Mouse (Mus musculus) fat pad, adult 2 months (tissue): ENCODE data around the gene Zfp949.

Source experiments
- DNase-seq: peaks from one replicate; pipeline ENCODE4 v3.0.0-alpha.2; 2011; ENCODE audit warnings: low read depth, low spot score; ENCODE audit errors: extremely low read depth

Gene Zfp949

DNA sequence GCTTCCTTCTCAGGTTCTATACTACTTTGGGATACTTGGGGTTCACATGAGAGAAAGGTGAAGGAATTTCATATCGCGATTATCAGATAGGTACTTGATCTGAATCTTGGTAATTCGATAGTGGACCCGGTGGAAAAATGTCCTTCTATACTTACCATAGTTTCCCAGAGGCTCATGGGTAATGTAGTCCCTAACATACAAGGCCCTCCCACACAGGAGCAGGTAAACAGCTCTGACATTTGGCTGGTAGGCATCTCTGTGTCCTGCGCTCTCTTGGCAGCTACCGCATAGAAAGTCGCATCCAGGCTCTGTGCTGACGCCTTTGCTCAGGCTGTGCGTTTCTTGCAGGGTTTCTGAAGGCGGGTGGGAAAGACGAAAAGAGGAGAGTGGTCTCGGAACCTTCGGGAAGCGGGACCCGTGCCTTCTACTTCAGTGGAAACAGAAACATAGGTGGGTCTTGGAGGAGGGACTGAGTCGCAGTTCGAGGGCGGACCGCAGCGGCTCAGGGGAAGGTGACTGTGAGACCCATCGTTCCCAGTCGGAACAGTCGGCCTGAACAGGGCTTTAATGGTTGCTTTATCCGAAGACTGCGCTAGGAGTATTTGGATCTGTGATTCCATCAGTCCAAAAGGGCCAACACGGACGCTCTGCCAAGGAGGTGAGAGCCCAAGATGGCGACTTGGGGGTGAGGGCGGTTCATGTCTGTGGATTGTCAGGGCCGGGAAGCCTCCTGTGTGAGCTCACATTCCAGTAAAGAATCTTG, at the start of gene Zfp949:
TSS of gene Zfp949 (plus strand) at position 170 of the 763 bp plus-strand sequence.
- peak; percentile 70 for DNase-seq

- no peak for DNase-seq
Measured at GRCm38 (mm10) chr9:88500112-88500511, 47.7 kb upstream of the Zfp949 start.

DNA sequence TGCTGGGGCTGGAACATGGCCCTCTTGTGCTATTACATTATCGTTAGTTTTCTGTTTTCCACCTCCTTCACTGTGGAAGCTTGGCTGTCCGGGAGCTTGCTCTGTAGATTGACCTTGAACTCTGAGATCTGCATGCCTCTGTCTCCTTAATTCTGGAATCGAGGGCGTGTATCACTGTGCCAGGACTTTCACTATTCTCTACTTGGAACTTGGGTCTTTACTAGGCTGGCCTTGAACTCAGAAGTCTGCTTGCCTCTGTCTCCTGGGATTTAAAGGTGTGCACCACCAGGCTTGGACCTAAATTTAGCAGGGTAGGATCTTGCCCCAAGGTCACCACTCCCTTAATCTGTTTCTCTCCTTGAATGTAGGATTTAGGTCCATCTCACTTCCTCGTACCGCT, 46.0 kb upstream of the Zfp949 start:
- DNase-seq: no peak

- DNase-seq: no peak
Measured at GRCm38 (mm10) chr9:88515546-88515945, 32.3 kb upstream of the Zfp949 start.

- DNase-seq: no peak
Measured at GRCm38 (mm10) chr9:88516361-88516995, 31.3 kb upstream of the Zfp949 start.

- DNase-seq: no peak
Measured at GRCm38 (mm10) chr9:88519390-88520121, 28.3 kb upstream of the Zfp949 start.

DNA sequence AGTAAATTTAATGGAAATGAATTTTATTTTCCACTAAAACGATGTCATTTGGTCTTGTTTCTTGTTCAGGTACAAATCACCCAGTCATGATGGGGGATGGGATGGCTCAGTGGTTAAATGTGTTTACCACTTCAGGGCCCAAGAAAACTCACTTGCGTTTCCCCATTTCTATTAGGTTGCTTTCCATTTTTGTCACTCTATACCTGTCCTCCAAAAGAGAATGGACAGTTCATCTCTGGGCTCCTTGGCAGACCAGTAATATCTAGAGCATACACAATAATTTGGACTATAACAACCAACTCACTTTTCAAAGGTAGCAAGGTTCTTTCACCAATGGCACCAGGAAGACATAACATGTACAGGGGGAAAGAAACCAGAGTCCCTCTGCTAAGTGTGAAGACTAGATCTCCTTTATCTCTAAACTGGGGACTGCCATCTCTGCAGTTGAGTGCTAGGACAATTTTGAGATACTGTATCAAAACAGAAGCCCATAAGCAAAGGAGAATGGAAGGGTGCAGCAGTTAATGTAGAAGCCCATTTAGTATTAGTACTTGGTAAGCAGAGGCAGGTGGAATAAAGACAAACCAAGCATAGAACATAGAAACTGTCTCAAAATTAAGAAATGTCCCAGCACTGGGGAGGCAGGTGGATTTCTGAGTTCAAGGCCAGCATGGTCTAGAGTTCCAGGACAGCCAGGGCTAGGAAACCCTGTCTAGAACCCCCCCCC, 27.5 kb upstream of the Zfp949 start:
- no peak for DNase-seq

DNA sequence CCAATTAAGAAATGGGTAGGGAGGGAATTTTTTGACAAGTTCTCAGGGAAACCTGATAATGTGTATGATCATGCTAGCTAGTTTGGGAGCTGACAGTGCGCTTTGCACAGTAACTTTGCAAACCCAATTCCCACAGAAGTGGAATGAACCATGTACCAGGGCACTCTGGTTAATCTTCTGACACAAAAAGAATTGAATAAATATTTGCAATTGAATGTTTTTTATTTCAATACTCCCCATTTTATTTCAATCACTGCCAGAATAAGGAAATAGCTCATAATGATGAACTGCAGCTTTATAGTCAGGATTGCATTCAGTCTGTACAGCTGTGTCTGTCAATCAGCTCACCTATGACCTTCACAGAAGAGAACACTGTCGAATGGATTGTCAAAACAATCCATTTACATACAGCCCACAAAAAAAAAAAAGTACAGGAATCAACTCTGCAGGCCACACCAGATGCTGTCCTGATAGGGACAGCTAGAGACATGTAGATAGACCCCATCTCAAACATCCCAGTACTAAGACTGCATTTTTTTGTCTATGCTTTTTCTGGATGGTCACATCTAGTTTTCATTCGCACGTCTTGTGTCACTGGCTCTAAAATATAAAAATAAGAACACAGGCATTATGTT, 26.9 kb upstream of the Zfp949 start:
- DNase-seq: no peak

DNA sequence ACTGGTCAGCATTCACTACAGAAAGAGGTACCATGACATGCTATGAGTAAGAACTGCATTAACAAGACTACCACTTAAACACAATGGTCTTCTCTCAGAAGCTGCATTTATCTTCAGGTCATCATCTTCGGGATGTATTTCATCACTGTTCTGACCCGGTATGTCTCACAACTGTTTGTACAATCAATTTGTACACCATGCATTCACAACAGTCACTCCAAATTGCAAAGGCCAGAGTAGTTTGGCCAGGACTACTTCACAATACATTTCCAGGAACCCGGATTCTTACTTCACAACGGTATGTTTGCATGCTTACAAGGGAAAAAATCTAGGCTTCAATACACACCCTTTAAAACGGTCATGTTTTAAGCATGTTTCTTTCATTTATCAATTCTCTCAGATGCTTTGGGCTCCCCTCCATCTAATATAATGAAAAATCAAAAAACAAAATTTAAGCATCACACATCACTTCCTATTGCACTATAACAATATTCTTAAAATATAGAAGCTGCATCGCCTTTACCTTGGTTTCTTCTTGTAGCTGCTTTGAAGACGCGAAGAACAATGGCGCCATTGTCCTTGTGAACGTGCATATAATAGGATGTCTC, 25.8 kb upstream of the Zfp949 start:
- no peak for DNase-seq

GRCm38 (mm10) chr9:88522569-88523334, 25.1 kb upstream of the Zfp949 start:
- no peak for DNase-seq

DNA sequence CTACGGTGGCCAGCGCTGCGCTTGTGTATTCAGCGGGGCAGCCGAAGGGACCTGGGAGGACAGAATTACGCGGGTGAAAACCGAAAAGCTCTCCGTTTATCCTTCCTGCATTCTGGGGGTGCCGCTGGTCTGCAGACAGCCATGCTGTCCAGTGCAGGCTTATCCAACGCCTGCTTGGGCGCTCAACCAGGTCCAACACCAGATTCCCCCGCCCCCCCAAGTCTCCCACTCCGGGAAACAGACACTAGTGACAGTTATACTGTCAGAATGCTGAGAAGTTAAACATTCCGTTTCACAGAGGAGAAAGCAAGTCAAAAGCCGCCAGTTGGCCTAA, 24.5 kb upstream of the Zfp949 start:
- no peak for DNase-seq

DNA sequence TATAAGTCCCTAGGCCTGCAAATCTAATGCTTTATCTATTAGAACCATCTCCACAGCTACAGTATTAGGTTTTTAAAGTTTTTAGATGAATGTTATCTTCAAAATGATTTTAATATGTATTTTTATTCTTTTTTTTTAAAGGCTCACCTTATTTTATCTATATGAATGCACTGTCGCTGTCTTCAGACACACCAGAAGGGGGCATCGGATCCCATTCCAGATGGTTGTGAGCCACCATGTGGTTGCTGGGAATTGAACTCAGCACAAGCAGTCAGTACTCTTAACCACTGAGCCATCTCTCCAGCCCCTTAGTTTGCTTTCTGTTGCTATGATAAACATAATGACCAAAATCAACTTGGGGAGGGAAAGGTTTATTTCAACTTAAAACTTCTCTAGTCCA, 23.5 kb upstream of the Zfp949 start:
- DNase-seq: no peak

- no peak for DNase-seq
Measured at GRCm38 (mm10) chr9:88524796-88525195, 23.0 kb upstream of the Zfp949 start.

GRCm38 (mm10) chr9:88525341-88525740, 22.5 kb upstream of the Zfp949 start:
- DNase-seq: no peak

DNA sequence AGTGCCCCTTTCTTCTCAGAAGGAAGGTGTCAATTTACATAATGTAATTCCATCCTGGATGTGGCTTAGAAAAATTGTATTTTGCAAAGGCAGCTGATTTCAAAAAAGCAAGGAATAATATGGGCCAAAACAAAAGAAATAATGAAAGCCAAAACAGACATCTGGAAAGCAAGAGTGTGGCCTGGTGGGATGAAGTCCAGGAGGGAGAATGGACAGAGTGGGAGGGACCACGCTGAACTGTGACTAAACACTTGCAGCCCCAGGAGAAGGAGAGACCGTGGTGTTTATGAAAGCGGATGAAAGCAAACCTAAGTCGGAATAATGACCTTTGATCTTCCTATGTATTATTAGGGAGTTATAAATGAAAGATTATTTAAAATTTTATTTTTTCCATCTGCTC, 19.9 kb upstream of the Zfp949 start:
- DNase-seq: no peak

GRCm38 (mm10) chr9:88528736-88529135, 19.1 kb upstream of the Zfp949 start:
- no peak for DNase-seq

- DNase-seq: no peak
Measured at GRCm38 (mm10) chr9:88529571-88529970, 18.2 kb upstream of the Zfp949 start.

GRCm38 (mm10) chr9:88529979-88530580, 17.7 kb upstream of the Zfp949 start:
- no peak for DNase-seq

DNA sequence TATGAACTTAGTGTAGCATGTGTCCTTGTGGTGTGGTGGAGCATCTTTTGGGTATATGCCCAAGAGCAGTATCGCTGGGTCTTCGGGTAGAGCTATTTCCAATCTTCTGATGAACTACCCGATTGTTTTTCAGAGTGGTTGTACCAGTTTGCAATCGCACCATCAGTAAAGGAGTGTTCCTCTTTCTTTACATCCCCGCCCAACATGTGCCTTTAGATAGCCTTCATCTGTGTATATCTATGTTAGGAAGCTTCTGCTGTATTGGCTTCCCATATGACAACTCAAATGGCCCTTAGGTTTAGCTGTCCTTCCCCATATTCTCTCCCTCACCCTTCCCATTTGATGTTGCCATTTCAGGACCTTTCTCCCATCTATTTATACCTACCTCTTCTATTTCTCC, 13.7 kb upstream of the Zfp949 start:
- DNase-seq: no peak
